Mouse (Mus musculus) olfactory bulb, adult 2 months (tissue): Measurements from ENCODE around the gene Rapgef2. TPM values are rescaled to one million over a fixed set of nuclear protein-coding genes. Genes with fewer than 3 reads are reported as not detected.

Source experiments
- H3K27ac ChIP-seq: fragments of 200-500 bp; 2 replicates; pipeline ENCODE4 v1.5.1; 2012; ENCODE audit warnings: low read depth, low read length; ENCODE audit not compliant: insufficient read depth
- H3K4me1 ChIP-seq: fragments of 200-500 bp; 2 replicates; pipeline ENCODE4 v1.6.1; 2012; ENCODE audit warnings: low read length; ENCODE audit not compliant: control insufficient read depth, insufficient read depth
- H3K4me3 ChIP-seq: fragments of 200-500 bp; 2 replicates; pipeline ENCODE4 v1.5.1; 2012; ENCODE audit warnings: mild to moderate bottlenecking, low read depth, low read length, moderate library complexity; ENCODE audit not compliant: insufficient read depth
- CTCF ChIP-seq: fragments of 200-500 bp; IDR thresholded peaks from 2 replicates; pipeline ENCODE4 v1.5.1; 2012; ENCODE audit warnings: low read depth, mild to moderate bottlenecking, low read length, moderate library complexity; ENCODE audit not compliant: insufficient read depth
- POLR2A ChIP-seq: fragments of 200-500 bp; IDR thresholded peaks from 2 replicates; pipeline ENCODE4 v1.6.1; 2012; ENCODE audit warnings: mild to moderate bottlenecking, low read depth, low read length, moderate library complexity; ENCODE audit not compliant: insufficient read depth
- WGBS: fragments of 180-500 bp; shearing (Covaris S2); methylation state at CpG from one replicate; pipeline ENCODE4 v1.1.7; 2018; 5-methylcytosine and 5-hydroxymethylcytosine counted together
- polyA plus RNA-seq: library from polyadenylated mRNA; stranded (reverse); fragments of >200 nt; gene quantifications from 2 replicates; pipeline ENCODE4 v1.2.4, GENCODE M21; 2012; ENCODE audit warnings: low replicate concordance; ENCODE audit not compliant: missing spikeins, insufficient read depth, insufficient read length

Rapgef2 gene
- polyA plus RNA-seq, 1 experiment = 61.7 TPM

DNA sequence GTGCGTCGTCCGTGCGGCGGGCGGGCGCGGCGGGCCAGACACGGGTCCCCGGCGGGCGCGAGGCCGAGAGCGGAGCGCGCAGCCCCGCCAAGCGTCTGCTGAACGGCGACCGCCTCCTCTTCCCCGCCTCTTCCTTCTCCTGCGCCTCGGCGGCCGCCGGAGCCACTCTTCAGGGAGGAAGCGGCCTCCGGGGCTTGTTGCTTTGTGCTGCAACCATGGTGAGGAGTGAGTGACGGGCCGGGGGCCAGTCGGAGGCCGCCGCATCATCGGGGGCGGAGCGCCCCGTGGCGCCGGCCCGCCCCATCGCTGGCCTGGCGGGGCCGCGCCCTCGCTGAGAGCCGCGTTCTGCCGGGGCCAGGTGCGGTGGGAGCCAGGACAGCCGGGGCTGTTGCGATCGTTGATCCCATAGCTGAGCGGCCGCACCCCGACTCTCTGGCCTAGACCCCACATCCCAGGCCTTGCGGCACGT lies 825 bp upstream of the Rapgef2 start:
- no peaks in the 10 kb centered on the region for H3K4me1 ChIP-seq
- TF ChIP-seq POLR2A = peak; percentile 94
- no peak for TF ChIP-seq CTCF
- WGBS = under 1% methylated on average over 60 of the region's 60 CpGs
- peak overlapping the region; percentile 53 for H3K27ac ChIP-seq
- peak overlapping the region; percentile 62 for H3K4me3 ChIP-seq

DNA sequence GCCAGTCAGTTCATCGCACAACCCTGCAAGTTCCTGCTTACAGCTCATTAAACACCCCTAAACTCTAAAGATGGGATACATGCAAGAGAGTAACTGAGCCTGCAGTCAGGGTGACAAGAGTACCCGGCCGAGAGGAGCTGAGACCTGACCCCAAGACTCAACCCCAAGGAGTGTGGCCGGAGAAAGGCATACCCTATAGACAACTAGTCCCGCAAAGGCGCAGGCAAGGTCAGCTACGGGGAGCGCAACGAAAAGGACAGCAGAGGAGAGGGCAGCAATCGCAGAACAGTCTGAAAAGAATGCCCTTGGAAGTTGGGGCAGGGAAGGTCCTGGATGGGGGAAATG lies 314 bp downstream of the Rapgef2 start:
- no peak for TF ChIP-seq POLR2A
- no peak for TF ChIP-seq CTCF
- under 1% methylated on average over 10 of the region's 10 CpGs for WGBS

DNA sequence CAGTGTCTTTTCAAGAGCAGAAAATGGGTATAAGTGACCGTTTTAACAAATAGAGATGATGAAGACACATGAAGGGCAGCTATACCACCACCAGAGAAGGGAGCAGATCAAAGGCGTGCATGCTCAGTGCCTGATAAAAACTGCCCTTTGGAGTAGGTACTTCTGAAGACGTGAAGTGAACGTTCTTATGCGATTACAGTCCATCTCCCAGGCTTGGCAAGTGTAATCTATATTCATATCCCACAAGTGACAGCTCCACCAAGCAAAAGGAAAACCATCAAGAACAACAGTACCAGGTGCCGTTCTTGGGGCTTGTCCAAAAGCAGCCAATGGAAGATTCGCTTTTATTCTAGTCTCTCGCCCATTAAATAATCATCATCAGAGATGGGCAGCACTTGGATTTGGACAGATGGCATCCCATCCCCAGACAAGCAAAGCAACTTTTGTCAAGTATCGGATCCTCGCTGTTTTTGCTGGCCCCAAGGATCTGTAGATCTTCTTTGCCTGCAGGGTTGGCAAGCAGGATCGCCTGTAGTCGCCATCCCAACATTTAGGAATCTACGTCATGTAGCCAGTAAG lies 1.1 kb downstream of the Rapgef2 start:
- 13% methylated on average over 13 of the region's 13 CpGs for WGBS
- H3K4me1 ChIP-seq = peaks cover 4% of the 10 kb centered on the region
- peak overlapping the region; percentile 55 for H3K4me3 ChIP-seq
- TF ChIP-seq CTCF (no peak), POLR2A (no peak)
- H3K27ac ChIP-seq = no peak overlapping the region

More for the DNA sequence above, 314 bp downstream of the Rapgef2 start:
- Histone ChIP-seq H3K4me1 (peaks cover 2% of the 10 kb centered on the region), H3K27ac (peak overlapping the region; percentile 40; the same call in 1 of the 2 replicates), H3K4me3 (peak overlapping the region; percentile 62)

DNA sequence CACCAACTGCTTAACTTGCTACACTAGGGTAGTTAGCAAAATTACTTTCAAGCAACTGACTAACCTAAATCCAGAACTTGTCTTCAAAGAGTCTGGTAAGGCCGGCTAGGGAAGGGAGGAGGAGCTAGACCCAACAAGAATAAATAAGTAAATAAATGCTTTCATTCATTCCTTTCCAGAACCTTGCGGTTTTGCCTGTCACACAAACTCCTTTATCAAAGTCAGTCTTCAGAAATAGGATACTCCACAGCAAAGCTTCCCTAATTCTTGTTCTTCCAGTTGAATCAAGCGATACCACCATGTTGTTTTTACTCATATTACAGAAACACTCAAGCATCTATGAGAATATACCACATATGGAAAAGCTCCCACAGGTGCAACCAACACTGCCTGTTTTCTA lies 2.3 kb downstream of the Rapgef2 start:
- TF ChIP-seq CTCF (no peak), POLR2A (no peak)
- Histone ChIP-seq H3K4me1 (peaks cover 4% of the 10 kb centered on the region), H3K27ac (no peak overlapping the region), H3K4me3 (no peak overlapping the region)
- WGBS = 54% methylated on average over 3 of the region's 3 CpGs

DNA sequence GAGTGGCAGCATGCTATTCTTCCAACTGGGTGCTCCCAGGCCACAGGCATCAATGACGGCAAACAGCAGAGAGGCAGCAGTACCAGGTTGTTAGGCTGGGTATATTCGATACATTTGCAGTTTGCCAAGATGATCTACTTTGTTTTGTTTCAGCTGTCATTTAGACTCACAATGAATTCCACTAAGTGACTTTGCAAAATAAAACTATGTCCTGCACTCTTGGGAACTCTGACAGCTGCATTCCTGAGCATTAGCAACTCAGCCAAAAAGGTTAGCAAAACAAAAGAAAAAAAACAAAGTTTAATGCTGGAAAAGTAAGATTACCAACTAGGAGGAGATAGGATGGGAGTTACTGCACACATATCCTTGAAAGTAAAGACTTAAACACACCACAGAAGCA lies 3.3 kb downstream of the Rapgef2 start:
- TF ChIP-seq POLR2A (no peak), CTCF (no peak)
- no peak overlapping the region for H3K4me3 ChIP-seq
- H3K4me1 ChIP-seq = peaks cover 6% of the 10 kb centered on the region
- no peak overlapping the region for H3K27ac ChIP-seq
- 27% methylated on average over 2 of the region's 2 CpGs for WGBS

DNA sequence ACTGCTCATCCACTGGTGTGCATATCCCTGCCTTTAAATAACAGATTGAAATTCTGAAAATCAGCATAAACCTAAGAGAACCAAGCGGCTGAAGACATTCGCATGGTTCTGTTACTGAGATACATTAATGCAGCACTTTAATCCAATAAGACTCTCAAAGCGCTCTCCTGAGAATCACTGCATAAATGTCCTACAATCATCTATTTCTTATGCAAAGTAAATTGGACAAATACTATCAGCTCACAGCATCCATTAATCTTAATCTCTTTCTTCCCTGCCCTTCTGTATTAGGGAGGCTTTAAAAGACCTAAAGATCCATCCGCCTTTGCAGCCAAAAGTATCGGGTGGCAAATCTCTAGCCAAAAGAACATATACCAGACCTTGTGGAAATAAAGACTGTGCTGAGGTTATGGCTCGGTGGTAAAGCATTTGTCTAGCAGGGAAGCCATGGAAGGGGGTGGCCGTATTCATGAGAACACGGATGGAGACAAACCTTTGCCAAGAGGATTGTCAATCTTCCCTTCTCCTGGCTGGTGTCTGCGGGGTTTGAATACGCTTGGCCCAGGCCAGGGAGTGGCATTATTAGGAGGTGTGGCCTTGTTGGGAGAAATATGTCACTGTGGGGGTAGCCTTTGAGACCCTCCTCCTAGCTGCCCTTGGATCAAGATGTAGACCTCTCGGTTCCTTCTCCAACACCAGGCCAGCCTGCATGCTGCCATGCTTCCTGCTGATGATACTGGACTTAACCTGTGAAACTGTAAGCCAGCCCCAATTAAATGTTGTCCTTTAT lies 10.3 kb downstream of the Rapgef2 start:
- peaks cover 15% of the 10 kb centered on the region for H3K4me1 ChIP-seq
- TF ChIP-seq POLR2A (no peak), CTCF (no peak)
- H3K27ac ChIP-seq = no peak overlapping the region
- no peak overlapping the region for H3K4me3 ChIP-seq
- 64% methylated on average over 11 of the region's 11 CpGs for WGBS

DNA sequence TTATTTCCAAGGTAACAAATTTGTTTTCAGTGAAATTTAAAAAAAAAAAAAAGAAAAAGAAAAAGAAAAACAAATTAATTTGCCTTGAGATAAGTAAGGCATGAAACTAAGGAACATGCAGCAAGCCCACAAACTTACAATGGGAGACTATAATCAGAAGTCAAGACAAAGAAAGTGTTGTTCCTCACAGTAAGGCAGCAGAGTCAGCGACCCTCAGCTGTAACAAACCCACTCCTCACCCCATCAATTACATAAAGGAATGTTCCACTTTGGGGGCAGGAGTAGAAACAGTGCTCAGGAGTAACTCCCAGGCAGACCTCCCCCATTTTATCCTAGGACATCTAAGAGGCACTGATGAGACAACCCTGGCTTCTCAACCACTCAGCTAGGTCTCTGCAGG lies 13.0 kb downstream of the Rapgef2 start:
- peaks cover 19% of the 10 kb centered on the region for H3K4me1 ChIP-seq
- H3K4me3 ChIP-seq = no peak overlapping the region
- WGBS = 23% methylated on average over 1 of the region's 1 CpGs
- no peak overlapping the region for H3K27ac ChIP-seq
- TF ChIP-seq CTCF (no peak), POLR2A (no peak)

DNA sequence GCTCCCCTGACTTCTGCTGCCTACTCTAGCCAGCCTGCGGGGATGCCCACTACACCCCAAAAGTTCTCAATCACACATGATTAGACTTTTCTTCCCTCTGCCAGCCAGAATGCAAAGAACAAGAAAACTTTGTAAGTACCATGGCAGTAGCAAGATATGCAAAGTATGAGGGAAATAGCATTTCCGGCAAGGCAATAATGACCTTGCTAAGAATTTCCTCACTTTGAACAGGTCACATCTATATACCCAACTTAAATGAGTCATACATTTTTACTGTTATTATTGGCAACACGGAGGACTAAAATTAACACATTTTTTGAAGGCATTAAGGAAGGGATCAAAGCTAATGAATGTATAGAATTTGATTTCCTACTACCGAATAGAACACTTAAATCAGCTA lies 13.4 kb downstream of the Rapgef2 start:
- Histone ChIP-seq H3K27ac (no peak overlapping the region), H3K4me1 (peaks cover 17% of the 10 kb centered on the region), H3K4me3 (no peak overlapping the region)
- TF ChIP-seq POLR2A (no peak), CTCF (no peak)
- WGBS = 63% methylated on average over 4 of the region's 4 CpGs

DNA sequence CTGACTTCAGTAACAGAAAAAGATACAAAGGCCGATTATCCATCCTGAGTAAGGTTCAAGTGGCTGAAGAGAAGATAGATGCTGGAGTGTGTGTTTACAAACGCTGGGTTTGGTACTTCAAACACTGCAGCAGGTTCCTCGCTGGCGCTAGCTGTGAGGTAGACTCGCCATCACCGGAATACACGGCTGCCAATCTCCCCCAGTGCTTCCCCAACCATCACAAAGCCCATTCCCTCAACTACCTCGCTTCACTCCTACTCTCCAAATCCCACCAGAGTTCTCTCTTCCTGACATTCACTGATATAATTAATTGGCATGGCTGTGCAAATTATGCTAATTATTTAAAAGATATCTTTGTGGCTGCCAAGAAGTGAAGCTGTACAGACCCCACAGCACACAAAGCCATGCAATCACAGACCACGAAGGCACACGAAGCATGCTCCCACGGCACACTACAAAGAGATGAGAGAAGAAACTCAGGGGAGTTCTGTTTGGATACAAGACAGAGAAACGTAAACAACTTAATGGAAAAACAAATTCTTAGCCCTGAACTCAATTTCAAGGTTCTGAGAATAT lies 15.2 kb downstream of the Rapgef2 start:
- 39% methylated on average over 12 of the region's 12 CpGs for WGBS
- Histone ChIP-seq H3K27ac (no peak overlapping the region), H3K4me3 (no peak overlapping the region), H3K4me1 (peaks cover 16% of the 10 kb centered on the region)
- TF ChIP-seq CTCF (no peak), POLR2A (no peak)
